Comparison of ENCODE assay signal across 46 mouse cellular contexts in the genomic region with DNA sequence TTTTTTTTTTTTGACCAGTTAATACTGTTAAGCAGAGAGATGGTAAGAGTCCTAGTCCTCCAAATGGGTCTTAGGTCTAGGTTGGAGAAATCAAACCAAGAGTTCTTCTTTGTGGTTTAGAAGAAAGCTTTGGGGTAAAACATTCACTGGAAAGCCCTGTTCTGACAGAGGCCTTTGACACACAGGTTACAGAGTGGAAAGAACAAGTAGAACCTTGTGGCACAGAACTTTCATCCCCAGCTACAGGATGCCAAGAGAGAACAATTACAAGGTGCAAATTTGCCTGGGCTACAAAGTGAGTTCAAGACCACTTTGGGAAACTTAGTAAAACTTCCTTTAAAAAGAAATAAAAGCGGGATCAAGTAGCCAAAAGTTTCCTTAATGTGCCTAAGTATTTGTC. TPM values are rescaled to one million over a fixed set of nuclear protein-coding genes. Genes with fewer than 3 reads are reported as not detected.
"Had no signal": no experiment of that assay in that cellular context is flagged by ENCODE, and none has a peak within 500 bp of the region (broad histone marks: within the 10 kb centered on the region; RNA-seq: fewer than 3 reads in every experiment).

No protein-coding gene starts in this region.

- H3K9me3 ChIP-seq: limb, embryonic 10.5 days; limb, embryonic 12.5 days; limb, embryonic 13.5 days; limb, embryonic 15.5 days; liver, embryonic 13.5 days; liver, embryonic 15.5 days; lung, embryonic 15.5 days; megakaryocyte, embryonic 14.5 days; midbrain, embryonic 10.5 days; midbrain, embryonic 12.5 days; midbrain, embryonic 13.5 days; midbrain, embryonic 15.5 days; neural tube, embryonic 12.5 days had no signal

- H3K36me3 ChIP-seq: limb, embryonic 10.5 days; limb, embryonic 12.5 days; limb, embryonic 13.5 days; limb, embryonic 15.5 days; liver, embryonic 13.5 days; liver, embryonic 15.5 days; lung, embryonic 15.5 days; midbrain, embryonic 10.5 days; midbrain, embryonic 12.5 days; midbrain, embryonic 13.5 days; midbrain, embryonic 15.5 days; neural tube, embryonic 12.5 days had no signal

- H3K4me2 ChIP-seq: limb, embryonic 12.5 days; limb, embryonic 13.5 days; limb, embryonic 15.5 days; liver, embryonic 11.5 days; liver, embryonic 13.5 days; liver, embryonic 15.5 days; lung, embryonic 14.5 days; lung, embryonic 15.5 days; midbrain, embryonic 11.5 days; midbrain, embryonic 12.5 days; midbrain, embryonic 13.5 days; midbrain, embryonic 15.5 days; neural tube, embryonic 12.5 days had no signal

- DNase-seq: left cerebral cortex, postnatal 4 days; liver; liver, embryonic 13.5 days; liver, postnatal 0 days; lung, adult 18-20 months; lung, adult 2 months; lung, embryonic 14.5 days; lung, postnatal 10 days; lung, postnatal 14 days; lung, postnatal 36 days; lung, postnatal 4 days; midbrain, embryonic 14.5 days had no signal

- ATAC-seq: liver, postnatal 0 days; lung, postnatal 0 days; midbrain, embryonic 13.5 days; midbrain, embryonic 15.5 days; midbrain, embryonic 16.5 days had no signal

- H3K27ac ChIP-seq: limb, embryonic 10.5 days; limb, embryonic 12.5 days; limb, embryonic 13.5 days; limb, embryonic 15.5 days; liver, embryonic 13.5 days; liver, embryonic 14.5 days; liver, embryonic 15.5 days; lung, embryonic 15.5 days; macrophage; midbrain, embryonic 10.5 days; midbrain, embryonic 12.5 days; midbrain, embryonic 13.5 days; midbrain, embryonic 15.5 days; neural tube, embryonic 12.5 days had no signal

- H3K27me3 ChIP-seq: limb, embryonic 12.5 days; limb, embryonic 13.5 days; limb, embryonic 15.5 days; liver, embryonic 13.5 days; liver, embryonic 15.5 days; lung, embryonic 15.5 days; megakaryocyte, embryonic 14.5 days; midbrain, embryonic 12.5 days; midbrain, embryonic 13.5 days; midbrain, embryonic 15.5 days; neural tube, embryonic 12.5 days had no signal

- H3K9ac ChIP-seq: limb, embryonic 12.5 days; limb, embryonic 13.5 days; limb, embryonic 15.5 days; liver, embryonic 13.5 days; liver, embryonic 14.5 days; liver, embryonic 15.5 days; liver, postnatal 0 days; lung, embryonic 14.5 days; lung, embryonic 15.5 days; midbrain, embryonic 12.5 days; midbrain, embryonic 13.5 days; midbrain, embryonic 15.5 days; neural tube, embryonic 12.5 days had no signal

- H3K4me3 ChIP-seq: limb, embryonic 10.5 days; limb, embryonic 12.5 days; limb, embryonic 13.5 days; limb, embryonic 15.5 days; liver, embryonic 13.5 days; liver, embryonic 15.5 days; lung, embryonic 15.5 days; megakaryocyte, embryonic 14.5 days; midbrain, embryonic 10.5 days; midbrain, embryonic 12.5 days; midbrain, embryonic 13.5 days; midbrain, embryonic 15.5 days; myocyte; neural tube, embryonic 12.5 days had no signal

- H3K4me1 ChIP-seq: limb, embryonic 10.5 days; limb, embryonic 12.5 days; limb, embryonic 13.5 days; limb, embryonic 15.5 days; liver, embryonic 13.5 days; liver, embryonic 15.5 days; lung, embryonic 15.5 days; megakaryocyte, embryonic 14.5 days; midbrain, embryonic 10.5 days; midbrain, embryonic 12.5 days; midbrain, embryonic 13.5 days; midbrain, embryonic 15.5 days; neural tube, embryonic 12.5 days had no signal

RNA-seq across cellular contexts. Expression of a gene that starts 6.3 kb away (rescaled TPM):
- total RNA-seq: left cerebral cortex, adult 8-10 months; left cerebral cortex, postnatal 10 days; left cerebral cortex, postnatal 14 days; left cerebral cortex, postnatal 25 days; left cerebral cortex, postnatal 36 days; left cerebral cortex, postnatal 4 days; megakaryocyte progenitor cell, adult 5-6 weeks; megakaryocyte, adult 5-6 weeks; megakaryocyte-erythroid progenitor cell, adult 5-6 weeks; midbrain, postnatal 0 days; monocyte, adult 5-6 weeks had no signal
- polyA plus RNA-seq: limb, embryonic 10.5 days; limb, embryonic 11.5 days; limb, embryonic 12.5 days; limb, embryonic 13.5 days; limb, embryonic 14.5 days; limb, embryonic 15.5 days; liver, embryonic 11.5 days; liver, embryonic 13.5 days; liver, embryonic 14.5 days; liver, embryonic 16.5 days; lung, embryonic 14.5 days; lung, embryonic 15.5 days; lung, embryonic 16.5 days; lung, postnatal 0 days; macrophage; midbrain, embryonic 10.5 days; midbrain, embryonic 11.5 days; midbrain, embryonic 12.5 days; midbrain, embryonic 13.5 days; midbrain, embryonic 14.5 days; midbrain, embryonic 15.5 days; midbrain, embryonic 16.5 days; midbrain, postnatal 0 days; myocyte; neural tube, embryonic 11.5 days; neural tube, embryonic 12.5 days had no signal
